27 mouse cellular contexts compared by ENCODE assay signal in the genomic region with DNA sequence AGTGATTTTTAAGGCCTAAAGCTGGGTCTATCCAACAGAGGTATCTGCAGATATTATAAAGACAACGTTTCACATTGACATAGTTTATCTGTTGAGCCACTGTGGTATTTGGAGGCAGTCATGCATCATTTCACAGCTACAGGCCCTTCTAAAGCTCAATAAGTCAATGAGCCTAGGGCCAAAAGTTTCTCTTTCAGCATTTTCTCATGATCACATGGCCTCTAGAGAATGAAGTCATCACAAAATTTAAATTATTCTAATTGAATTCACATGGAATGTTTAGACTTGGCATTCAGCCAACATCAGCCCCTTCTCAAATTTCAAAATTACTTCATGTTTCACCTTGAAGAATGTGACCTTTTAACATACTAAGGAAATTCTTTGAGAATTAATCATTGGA. TPM values are rescaled to one million over a fixed set of nuclear protein-coding genes. Genes with fewer than 3 reads are reported as not detected.
DNase-seq lines count a peak whose midpoint lies in the region; ATAC-seq and TF ChIP-seq lines count a peak whose summit lies in the region.
"Had no signal": no experiment of that assay in that cellular context is flagged by ENCODE, and none has a peak within 500 bp of the region (broad histone marks: within the 10 kb centered on the region; RNA-seq: fewer than 3 reads in every experiment).

No protein-coding gene starts in this region.

- no peaks in the 10 kb centered on the region for H3K4me1 ChIP-seq in embryonic facial prominence, embryonic 11.5 days (ENCODE audit: control insufficient read depth, insufficient read depth, low read length)
- H3K4me1 ChIP-seq in embryonic facial prominence, embryonic 10.5 days, result peaks cover 3% of the 10 kb centered on the region; the same call in 1 of the 2 replicates
- H3K4me1 ChIP-seq in lung, embryonic 14.5 days (ENCODE audit: insufficient read depth), result no peaks in the 10 kb centered on the region
- no peaks in the 10 kb centered on the region for H3K4me1 ChIP-seq in kidney, adult 2 months (ENCODE audit: control insufficient read depth, insufficient read depth, low read length)
- H3K4me1 ChIP-seq: embryonic facial prominence, embryonic 15.5 days; heart, embryonic 10.5 days; midbrain, embryonic 15.5 days had no signal

- no peak for ATAC-seq in embryonic facial prominence, embryonic 11.5 days (replicated peaks; ENCODE audit: insufficient number of reproducible peaks, low FRiP score, low TSS enrichment, low read depth)
- no peak for ATAC-seq in lung, embryonic 14.5 days (ENCODE audit: insufficient read depth)
- ATAC-seq in Patski, result peak; percentile 31
- ATAC-seq: midbrain, embryonic 15.5 days had no signal

- H3ac ChIP-seq in myocyte (ENCODE audit: control insufficient read depth, insufficient read length), result no peak overlapping the region

- no peak overlapping the region for H3K4me2 ChIP-seq in embryonic facial prominence, embryonic 11.5 days (ENCODE audit: low read depth, low read length)
- H3K4me2 ChIP-seq in lung, embryonic 14.5 days, result no peak overlapping the region
- H3K4me2 ChIP-seq in myocyte (ENCODE audit: low read depth), result no peak overlapping the region
- H3K4me2 ChIP-seq: embryonic facial prominence, embryonic 15.5 days; midbrain, embryonic 15.5 days had no signal

- H3K27ac ChIP-seq in embryonic facial prominence, embryonic 11.5 days (replicated peaks; ENCODE audit: low read depth, low read length), result no peak overlapping the region
- H3K27ac ChIP-seq in embryonic facial prominence, embryonic 10.5 days (replicated peaks), result no peak overlapping the region
- H3K27ac ChIP-seq in lung, embryonic 14.5 days (ENCODE audit: low read depth), result no peak overlapping the region
- H3K27ac ChIP-seq in kidney, adult 2 months (ENCODE audit: insufficient read depth, low read depth, low read length), result no peak overlapping the region
- H3K27ac ChIP-seq: embryonic facial prominence, embryonic 15.5 days; gastrocnemius, adult 2 months; heart, embryonic 10.5 days; left cerebral cortex, adult 2 months; midbrain, embryonic 15.5 days; stomach, postnatal 0 days had no signal

- DNase-seq in embryonic facial prominence, embryonic 11.5 days (ENCODE audit: low spot score), result peak; percentile 85
- no peak for DNase-seq in embryonic facial prominence, embryonic 10.5 days (ENCODE audit: low spot score)
- DNase-seq in lung, embryonic 14.5 days, result peak; percentile 55
- no peak for DNase-seq in lung, adult 18-20 months
- DNase-seq in Patski (ENCODE audit: low read depth, low spot score), result no peak
- no peak for DNase-seq in kidney, adult 2 months
- no peak for DNase-seq in gastrocnemius, postnatal 25 days
- DNase-seq: adrenal gland, postnatal 14 days; cerebellum, adult 8-10 months; cerebellum, postnatal 36 days; gastrocnemius, adult 2 months; heart, postnatal 4 days; kidney, adult 8-10 months; kidney, postnatal 10 days; liver; lung, postnatal 14 days; thymus, adult 2 months; thymus, postnatal 4 days had no signal

- no peak for TF ChIP-seq CTCF in lung, embryonic 14.5 days (IDR thresholded peaks at IDR 0.05; ENCODE audit: low read depth)
- TF ChIP-seq CTCF in Patski (IDR thresholded peaks at IDR 0.05), result no peak
- no peak for TF ChIP-seq CTCF in kidney, adult 2 months (conservative IDR thresholded peaks at IDR 0.05; ENCODE audit: insufficient read depth, insufficient read length, low read depth, low read length)

- no peak overlapping the region for H3K9ac ChIP-seq in embryonic facial prominence, embryonic 11.5 days (replicated peaks; ENCODE audit: low read length)
- no peak overlapping the region for H3K9ac ChIP-seq in lung, embryonic 14.5 days
- H3K9ac ChIP-seq: embryonic facial prominence, embryonic 15.5 days; midbrain, embryonic 15.5 days had no signal

- no peaks in the 10 kb centered on the region for H3K79me2 ChIP-seq in myocyte (ENCODE audit: control insufficient read depth, insufficient read depth)

- WGBS in embryonic facial prominence, embryonic 11.5 days, result 9% methylated on average over 1 of the region's 1 CpGs
- 33% methylated on average over 1 of the region's 1 CpGs for WGBS in embryonic facial prominence, embryonic 10.5 days
- WGBS in lung, embryonic 14.5 days, result 20% methylated on average over 1 of the region's 1 CpGs
- 18% methylated on average over 1 of the region's 1 CpGs for WGBS in kidney, adult 2 months

- in situ Hi-C loops in Patski (cut with MboI; ENCODE audit: low pct_unique_long_range_greater_than_20kb), result no loop called here

- TF ChIP-seq POLR2A in myocyte (IDR thresholded peaks at IDR 0.05; ENCODE audit: insufficient read length, low read depth), result no peak
- TF ChIP-seq POLR2A in kidney, adult 2 months (IDR thresholded peaks at IDR 0.05; ENCODE audit: low read depth, low read length), result no peak

- H3K4me3 ChIP-seq in embryonic facial prominence, embryonic 11.5 days (ENCODE audit: low read depth, low read length), result no peak overlapping the region
- no peak overlapping the region for H3K4me3 ChIP-seq in embryonic facial prominence, embryonic 10.5 days
- no peak overlapping the region for H3K4me3 ChIP-seq in lung, embryonic 14.5 days (ENCODE audit: low read depth, low read length)
- no peak overlapping the region for H3K4me3 ChIP-seq in myocyte
- no peak overlapping the region for H3K4me3 ChIP-seq in kidney, adult 2 months (ENCODE audit: insufficient read depth, low read depth, low read length)
- H3K4me3 ChIP-seq: embryonic facial prominence, embryonic 15.5 days; gastrocnemius, adult 2 months; heart, embryonic 10.5 days; left cerebral cortex, adult 2 months; midbrain, embryonic 15.5 days had no signal

- CTCF ChIA-PET in Patski (lab: Charles Lee), result interaction anchor here (1.0 to 1.4 kb wide), 2 partner anchors 18 to 22 kb away, joined by 3 to 6 read pairs; no protein-coding TSS in a partner anchor

- no peaks in the 10 kb centered on the region for H3K36me3 ChIP-seq in embryonic facial prominence, embryonic 11.5 days (replicated peaks; ENCODE audit: control insufficient read depth, insufficient read depth, low read depth, low read length)
- H3K36me3 ChIP-seq in embryonic facial prominence, embryonic 10.5 days (replicated peaks), result no peaks in the 10 kb centered on the region
- H3K36me3 ChIP-seq in lung, embryonic 14.5 days (ENCODE audit: insufficient read depth), result no peaks in the 10 kb centered on the region
- no peaks in the 10 kb centered on the region for H3K36me3 ChIP-seq in myocyte (ENCODE audit: control insufficient read depth, insufficient read depth)
- no peaks in the 10 kb centered on the region for H3K36me3 ChIP-seq in kidney, adult 2 months (ENCODE audit: control insufficient read depth, insufficient read depth, low read length)
- H3K36me3 ChIP-seq: embryonic facial prominence, embryonic 15.5 days; G1E; heart, embryonic 10.5 days; midbrain, embryonic 15.5 days had no signal

- H3K27me3 ChIP-seq in embryonic facial prominence, embryonic 11.5 days (ENCODE audit: control insufficient read depth, insufficient read depth, low read length), result no peaks in the 10 kb centered on the region
- no peaks in the 10 kb centered on the region for H3K27me3 ChIP-seq in embryonic facial prominence, embryonic 10.5 days (replicated peaks; ENCODE audit: low read depth, poor library complexity, severe bottlenecking)
- H3K27me3 ChIP-seq in lung, embryonic 14.5 days (ENCODE audit: insufficient read depth, low read length), result no peaks in the 10 kb centered on the region
- H3K27me3 ChIP-seq in Patski (no peaks in the 10 kb centered on the region), myocyte (ENCODE audit: control insufficient read depth, insufficient read depth, insufficient read length) (no peaks in the 10 kb centered on the region)
- no peaks in the 10 kb centered on the region for H3K27me3 ChIP-seq in kidney, adult 2 months (replicated peaks; ENCODE audit: control insufficient read depth, insufficient read depth, low read length)
- H3K27me3 ChIP-seq: CH12.LX; embryonic facial prominence, embryonic 15.5 days; midbrain, embryonic 15.5 days had no signal

- POLR2A ChIA-PET in Patski (lab: Charles Lee), result no interaction called here

- H3K9me3 ChIP-seq in embryonic facial prominence, embryonic 11.5 days (replicated peaks; ENCODE audit: control insufficient read depth, low read length), result no peaks in the 10 kb centered on the region
- no peaks in the 10 kb centered on the region for H3K9me3 ChIP-seq in embryonic facial prominence, embryonic 10.5 days
- H3K9me3 ChIP-seq in lung, embryonic 14.5 days (ENCODE audit: low read depth, low read length), result no peaks in the 10 kb centered on the region
- H3K9me3 ChIP-seq: embryonic facial prominence, embryonic 15.5 days; G1E; heart, embryonic 10.5 days; midbrain, embryonic 15.5 days had no signal

TF ChIP-seq in myocyte, 11 proteins besides CTCF, POLR2A, EP300 and RAD21:
- TF ChIP-seq USF1 (IDR thresholded peaks at IDR 0.05; ENCODE audit: low read depth) (peak; percentile 37), MYOD1 (IDR thresholded peaks at IDR 0.05; ENCODE audit: control insufficient read depth in 1 of 3, insufficient read length in 2 of 3, low read depth in 2 of 3) (no peak)

RNA-seq across cellular contexts. Expression of a gene that starts 10.0 kb away (rescaled TPM):
- polyA plus RNA-seq in embryonic facial prominence, embryonic 11.5 days (2014; fragmentation: Nextera tagmentation; extraction: Ambion mirVana), result 7.8 and 8.4 TPM in 2 replicates
- polyA plus RNA-seq in embryonic facial prominence, embryonic 10.5 days (2016; fragmentation: Nextera tagmentation; extraction: Ambion mirVana), result 6.5 and 9.8 TPM in 2 replicates
- polyA plus RNA-seq in lung, embryonic 14.5 days (2014; fragmentation: Nextera tagmentation; extraction: Ambion mirVana), result 4.1 and 4.6 TPM in 2 replicates
- polyA plus RNA-seq in Patski (2021), result 2.2 TPM
- 0.66 TPM for polyA plus RNA-seq in myocyte (2012; fragmentation: generic; extraction: Trizol)
- polyA plus RNA-seq in kidney, adult 2 months (2012; rRNA removed), result 16.5 and 17.3 TPM in 2 replicates
- total RNA-seq in gastrocnemius, postnatal 25 days (2021), result under 1 TPM; 0.75 to 0.90 TPM
- total RNA-seq: CH12.LX; megakaryocyte progenitor cell, adult 5-6 weeks had no signal
- polyA plus RNA-seq: G1E had no signal

Comparison
In these comparisons a context has a peak if more than half of its experiments do, and no peak if none do; other contexts are left out.
1. DNase-seq: peak in embryonic facial prominence, embryonic 11.5 days (single experiment) and lung, embryonic 14.5 days (single experiment); none in embryonic facial prominence, embryonic 10.5 days (single experiment), lung, adult 18-20 months (0 of 2), Patski (single experiment), kidney, adult 2 months (single experiment) and gastrocnemius, postnatal 25 days (single experiment).